Mouse (Mus musculus) E14TG2a.4 (cell line): ENCODE results near the gene Trim47.

Experiments
- CTCF ChIP-seq: conservative IDR thresholded peaks from 2 replicates; pipeline ENCODE4 v1.5.1; 2014; ENCODE audit warnings: low read length
- NANOG ChIP-seq: IDR thresholded peaks from 2 replicates; pipeline ENCODE4 v1.6.1; 2014; ENCODE audit warnings: borderline replicate concordance, low read length, mixed read lengths
- POU5F1 ChIP-seq: IDR thresholded peaks from 2 replicates; pipeline ENCODE4 v1.6.1; 2014; ENCODE audit warnings: low read length, borderline replicate concordance

- TF ChIP-seq CTCF (no peak), POU5F1 (no peak), NANOG (no peak)
Measured at GRCm38 (mm10) chr11:116143468-116143867, 16.5 kb upstream of the Trim47 start.
